8 mouse cellular contexts compared by ENCODE assay signal in genomic region chr4:142014659-142015608, GRCm38 (mm10). TPM values are rescaled to one million over a fixed set of nuclear protein-coding genes. Genes with fewer than 3 reads are reported as not detected.
DNase-seq lines count a peak whose midpoint lies in the region; ATAC-seq and TF ChIP-seq lines count a peak whose summit lies in the region.

Fhad1 (minus strand) TSS chr4:142015082.

- H3K27ac ChIP-seq in embryonic fibroblast, embryonic 13.5 days (ENCODE audit: insufficient read depth, low read length), result no peak within 1 kb of the TSS
- H3K27ac ChIP-seq in heart, embryonic 12.5 days (ENCODE audit: poor library complexity, severe bottlenecking), result no peak within 1 kb of the TSS
- no peak within 1 kb of the TSS for H3K27ac ChIP-seq in kidney, embryonic 14.5 days (ENCODE audit: low read depth, low read length)
- no peak within 1 kb of the TSS for H3K27ac ChIP-seq in liver, embryonic 13.5 days

- H3K4me1 ChIP-seq in embryonic fibroblast, embryonic 13.5 days (ENCODE audit: control insufficient read depth, insufficient read depth, low read length), result no peaks in the 10 kb centered on the region
- peaks cover 35% of the 10 kb centered on the region for H3K4me1 ChIP-seq in heart, embryonic 12.5 days (replicated peaks)
- peaks cover 8% of the 10 kb centered on the region for H3K4me1 ChIP-seq in kidney, embryonic 14.5 days (ENCODE audit: control insufficient read depth, insufficient read depth, low read length)
- H3K4me1 ChIP-seq in liver, embryonic 13.5 days (replicated peaks), result peaks cover 54% of the 10 kb centered on the region

- H3K9me3 ChIP-seq in heart, embryonic 12.5 days (replicated peaks), result no peaks in the 10 kb centered on the region
- no peaks in the 10 kb centered on the region for H3K9me3 ChIP-seq in kidney, embryonic 14.5 days (ENCODE audit: control insufficient read depth, low read length)
- no peaks in the 10 kb centered on the region for H3K9me3 ChIP-seq in liver, embryonic 13.5 days (replicated peaks)

- ATAC-seq in heart, embryonic 12.5 days (ENCODE audit: insufficient number of reproducible peaks, low FRiP score), result peak; percentile 85
- peak; percentile 93 for ATAC-seq in kidney, embryonic 14.5 days (ENCODE audit: low FRiP score, low TSS enrichment)
- peak; percentile 50 for ATAC-seq in liver, embryonic 13.5 days (ENCODE audit: low read depth)

- TF ChIP-seq CTCF in embryonic fibroblast, embryonic 13.5 days (IDR thresholded peaks at IDR 0.05; ENCODE audit: borderline replicate concordance, insufficient read depth, low read length), result no peak

- no peaks in the 10 kb centered on the region for H3K36me3 ChIP-seq in heart, embryonic 12.5 days
- no peaks in the 10 kb centered on the region for H3K36me3 ChIP-seq in kidney, embryonic 14.5 days (ENCODE audit: control insufficient read depth, insufficient read depth, low read length)
- no peaks in the 10 kb centered on the region for H3K36me3 ChIP-seq in liver, embryonic 13.5 days

- DNase-seq in layer of hippocampus, adult 11-12 months (ENCODE audit: low spot score), result peak; percentile 55
- DNase-seq in layer of hippocampus, adult 9-10 months (ENCODE audit: low spot score), result no peak
- peak; percentile 72 for DNase-seq in liver, embryonic 13.5 days
- DNase-seq in natural killer cell, adult 2 months (ENCODE audit: low spot score in 2 of 2), result peak; percentile 57 to 62
- peak; percentile 49 to 75 for DNase-seq in spleen, postnatal 4 days (ENCODE audit: low spot score in 2 of 2)

- H3K4me3 ChIP-seq in embryonic fibroblast, embryonic 13.5 days (ENCODE audit: insufficient read depth, low read length), result peak within 1 kb of the TSS; percentile 12
- H3K4me3 ChIP-seq in heart, embryonic 12.5 days, result peak within 1 kb of the TSS; percentile 45
- peak within 1 kb of the TSS; percentile 34 for H3K4me3 ChIP-seq in kidney, embryonic 14.5 days (ENCODE audit: low read length)
- H3K4me3 ChIP-seq in liver, embryonic 13.5 days (replicated peaks), result peak within 1 kb of the TSS; percentile 45

- TF ChIP-seq POLR2A in embryonic fibroblast, embryonic 13.5 days (IDR thresholded peaks at IDR 0.05; ENCODE audit: low read depth, low read length), result no peak

- peak within 1 kb of the TSS; percentile 49 for H3K9ac ChIP-seq in heart, embryonic 12.5 days
- H3K9ac ChIP-seq in kidney, embryonic 14.5 days (ENCODE audit: low read depth, low read length), result peak within 1 kb of the TSS; percentile 13; the same call in 1 of the 2 replicates
- peak within 1 kb of the TSS; percentile 32; the same call in 1 of the 2 replicates for H3K9ac ChIP-seq in liver, embryonic 13.5 days

- peaks cover 28% of the 10 kb centered on the region for H3K27me3 ChIP-seq in heart, embryonic 12.5 days (replicated peaks)
- no peaks in the 10 kb centered on the region for H3K27me3 ChIP-seq in kidney, embryonic 14.5 days (ENCODE audit: control insufficient read depth, insufficient read depth, low read length)
- H3K27me3 ChIP-seq in liver, embryonic 13.5 days, result peaks cover 73% of the 10 kb centered on the region

- WGBS in heart, embryonic 12.5 days, result 3% methylated on average over 44 of the region's 46 CpGs
- 1% methylated on average over 29 of the region's 46 CpGs for WGBS in kidney, embryonic 14.5 days
- WGBS in liver, embryonic 13.5 days (ENCODE audit: insufficient replicate concordance), result 3% methylated on average over 46 of the region's 46 CpGs

- peak within 1 kb of the TSS; percentile 86 for H3K4me2 ChIP-seq in heart, embryonic 12.5 days
- peak within 1 kb of the TSS; percentile 67 for H3K4me2 ChIP-seq in kidney, embryonic 14.5 days (replicated peaks; ENCODE audit: low read depth, low read length)
- peak within 1 kb of the TSS; percentile 63 for H3K4me2 ChIP-seq in liver, embryonic 13.5 days

RNA-seq across cellular contexts. Expression of gene Fhad1, which starts in this region (rescaled TPM):
- polyA plus RNA-seq in embryonic fibroblast, embryonic 13.5 days (2011; ENCODE audit: insufficient read length, low read depth, missing spikeins), result not detected in 2 replicates
- polyA plus RNA-seq in heart, embryonic 12.5 days (2016; fragmentation: Nextera tagmentation; extraction: Ambion mirVana), result 3.9 and 4.8 TPM in 2 replicates
- 0.15 and 0.60 TPM in 2 replicates for polyA plus RNA-seq in kidney, embryonic 14.5 days (2014; fragmentation: Nextera tagmentation; extraction: Ambion mirVana)
- 0.32 and 0.41 TPM in 2 replicates for polyA plus RNA-seq in liver, embryonic 13.5 days (2015; fragmentation: Nextera tagmentation; extraction: Ambion mirVana)

Comparison
In these comparisons a context has a peak if more than half of its experiments do, and no peak if none do; other contexts are left out.
1. Peak in ATAC-seq, H3K4me3 ChIP-seq, H3K9ac ChIP-seq and H3K4me2 ChIP-seq in kidney, embryonic 14.5 days; RNA of the gene not detected or under 1 TPM.
2. Peak in DNase-seq, ATAC-seq, H3K4me3 ChIP-seq, H3K9ac ChIP-seq and H3K4me2 ChIP-seq in liver, embryonic 13.5 days; RNA of the gene not detected or under 1 TPM.